Mouse (Mus musculus): ENCODE measurements around the gene BC049352. TPM values are rescaled to one million over a fixed set of nuclear protein-coding genes. Genes with fewer than 3 reads are reported as not detected.

The BC049352 gene
- total RNA-seq, 2 experiments from 2014 or later: 0.84 to 1.3 TPM

DNA sequence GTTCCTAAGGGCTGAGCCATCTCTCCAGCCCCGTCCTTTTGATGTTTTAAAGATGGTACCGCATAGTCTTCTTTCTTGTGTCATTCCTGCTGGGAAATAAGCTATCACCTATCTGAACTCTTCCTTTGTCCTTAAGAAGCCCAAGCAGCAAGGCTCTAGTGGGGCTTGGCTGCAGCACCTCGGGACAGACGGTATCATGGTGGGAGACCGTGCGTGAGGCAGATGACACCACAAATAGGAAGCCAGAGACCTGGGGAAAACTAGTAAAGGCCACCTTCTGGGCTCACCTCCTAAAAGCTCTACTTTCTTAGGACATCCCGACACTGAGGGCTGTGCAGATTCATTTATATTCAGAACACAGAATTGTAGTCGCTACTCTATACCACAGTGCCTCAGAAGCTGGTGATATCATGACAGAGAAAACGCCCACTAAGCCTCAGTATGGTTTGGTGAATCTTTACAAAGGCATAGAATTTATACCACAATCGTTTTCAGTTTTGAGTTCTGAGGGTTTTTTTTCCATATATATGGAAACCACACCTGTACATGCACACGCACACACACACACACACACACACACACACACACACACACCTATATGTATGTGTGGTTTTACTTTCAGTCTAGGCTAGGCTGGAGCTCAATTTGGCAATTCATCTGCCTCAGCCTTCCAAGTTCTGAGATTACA, 109.8 kb downstream of the BC049352 start:
- no peak for DNase-seq (ENCODE audit: low spot score in 2 of 2)

DNA sequence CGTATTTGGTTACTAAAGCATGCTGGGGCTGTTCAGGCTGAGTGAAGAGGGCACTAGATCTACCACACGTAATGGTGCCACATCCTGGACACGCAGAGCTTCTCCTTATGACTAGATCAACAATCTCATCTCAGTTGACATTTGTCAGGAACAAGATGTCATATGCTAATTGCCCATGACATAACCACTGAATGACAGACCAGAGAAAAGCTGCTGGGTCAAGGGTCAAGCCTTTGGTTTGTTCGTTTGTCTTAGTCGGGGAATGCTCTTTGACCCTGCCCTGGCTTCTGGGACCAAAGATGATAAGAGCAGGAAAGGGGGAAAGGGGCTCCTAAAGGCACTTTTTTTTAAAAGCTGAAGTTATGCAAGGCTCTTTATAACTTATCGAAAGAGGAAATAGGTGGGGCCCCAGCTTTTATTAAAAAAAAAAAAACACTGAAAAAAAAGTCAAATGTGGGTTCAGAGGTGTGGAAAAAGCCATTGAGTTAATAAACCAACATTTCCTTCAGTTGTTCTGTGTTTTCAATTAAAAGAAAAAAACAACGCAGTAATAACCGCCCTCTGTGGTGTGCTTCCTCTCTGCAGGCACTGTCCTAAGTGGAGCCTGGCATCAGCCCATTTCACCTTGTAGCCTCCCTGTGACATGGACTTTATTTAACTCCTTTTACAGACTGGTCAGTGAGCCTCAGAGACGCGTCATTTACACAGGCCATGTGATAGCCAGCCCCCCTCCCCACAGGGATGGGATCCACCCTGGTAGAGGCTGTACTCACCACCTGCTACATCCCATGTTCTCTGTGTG, 112.6 kb downstream of the BC049352 start:
- no peak for DNase-seq (ENCODE audit: low spot score in 2 of 2)

DNA sequence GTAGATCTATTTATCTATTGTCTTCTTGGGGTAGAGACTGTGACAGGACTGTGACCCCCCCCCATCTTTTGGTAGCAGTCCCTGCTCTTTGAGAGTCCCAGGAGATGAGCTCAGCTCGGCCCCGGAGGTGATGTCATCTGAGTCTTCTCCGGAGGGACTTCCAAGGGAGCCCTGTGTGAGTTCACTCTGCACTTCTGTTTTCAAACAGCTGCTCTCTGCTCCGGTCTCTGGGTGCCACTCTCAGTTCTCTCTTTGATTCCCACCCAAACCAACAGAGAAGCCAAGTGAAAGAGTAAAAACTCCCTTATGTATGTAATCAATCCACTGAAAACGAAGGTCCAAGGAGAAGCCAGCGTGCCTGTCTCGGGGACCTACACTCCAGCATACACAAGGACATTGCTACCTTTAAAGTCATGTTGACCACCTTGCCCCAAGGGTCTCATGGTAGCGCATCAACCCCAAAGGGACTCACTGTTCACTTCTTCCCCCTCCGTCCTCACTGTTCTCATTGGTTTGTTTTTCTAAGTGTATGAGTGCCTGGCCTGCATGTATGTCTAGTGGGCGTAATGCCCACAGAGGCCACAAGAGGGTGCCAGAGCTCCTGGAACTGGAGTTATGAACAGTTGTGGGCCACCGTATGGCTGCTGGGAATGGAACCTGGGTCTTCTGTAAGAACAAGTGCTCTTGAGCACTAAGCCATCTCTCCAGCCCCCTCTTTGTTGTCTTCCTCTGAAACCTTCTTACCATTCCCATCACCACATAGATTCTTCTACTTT, 117.6 kb downstream of the BC049352 start:
- no peak for DNase-seq (ENCODE audit: low spot score in 2 of 2)

Small RNA genes within 50 kb of the gene (microRNA-seq; reads per million reads assigned to microRNA genes)
- gene Mir7086: 0 reads per million in 2 experiments

Other genes with a start within 250 kb of the BC049352 start
- gene Ube4a, start 216.4 kb upstream of the BC049352 start, total RNA-seq (2021): 10 to 100 TPM; 66.7 to 69.0 TPM
- not detected for gene Cd3g, start 201.6 kb upstream of the BC049352 start, total RNA-seq (2021)
- gene Cd3d, start 200.2 kb upstream of the BC049352 start, total RNA-seq (2021): not detected
- gene Cd3e, start 172.4 kb upstream of the BC049352 start, total RNA-seq (2021): not detected
- gene Mpzl2, start 142.2 kb upstream of the BC049352 start, total RNA-seq (2021): 1 to 10 TPM; 1.9 TPM
- gene Mpzl3, start 126.8 kb upstream of the BC049352 start, total RNA-seq (2021): 1 to 10 TPM; 4.5 to 5.2 TPM
- 1 to 10 TPM in 1 of 2 experiments, under 1 TPM in 1; 0.35 to 1.3 TPM for gene Jaml, start 102.8 kb upstream of the BC049352 start, total RNA-seq (2021)
- 100 to 1,000 TPM; 267 to 274 TPM for gene Scn2b, start 64.2 kb upstream of the BC049352 start, total RNA-seq (2021)
- gene Scn4b, start 43.6 kb upstream of the BC049352 start, total RNA-seq (2021): 10 to 100 TPM; 87.0 to 91.4 TPM
- gene Tmprss4, start 22.1 kb downstream of the BC049352 start, total RNA-seq (2021): under 1 TPM in 1 of 2 experiments, not detected in 1; 0.28 TPM
- 1 to 10 TPM; 2.6 to 3.4 TPM for gene Il10ra, start 87.1 kb downstream of the BC049352 start, total RNA-seq (2021)
- not detected for gene Tmprss13, start 137.1 kb downstream of the BC049352 start, total RNA-seq (2021)
- gene Fxyd6, start 188.2 kb downstream of the BC049352 start, total RNA-seq (2021): 100 to 1,000 TPM in 1 of 2 experiments, 10 to 100 TPM in 1; 96.2 to 132 TPM
- 1 to 10 TPM; 8.0 to 8.2 TPM for gene Fxyd2, start 217.7 kb downstream of the BC049352 start, total RNA-seq (2021)
- gene Dscaml1, start 244.6 kb downstream of the BC049352 start, total RNA-seq (2021): 10 to 100 TPM; 47.7 to 48.3 TPM

All from left cerebral cortex, adult 18-20 months (tissue).